Mouse (Mus musculus): ENCODE results near the gene Zbed4.
"Not testable (repeated sequence)": the region's sequence is repeated elsewhere in the genome, so short reads cannot be mapped to it uniquely, and the experiment has no call there.

Zbed4 gene

GRCm38 (mm10) chr15:88738466-88738865 lies 13.0 kb upstream of the Zbed4 start:
- DNase-seq (ENCODE audit: low spot score) = no peak

- no peak for DNase-seq (ENCODE audit: low spot score)
Measured at GRCm38 (mm10) chr15:88741366-88741765, 10.1 kb upstream of the Zbed4 start.

GRCm38 (mm10) chr15:88743371-88743770 lies 8.1 kb upstream of the Zbed4 start:
- DNase-seq (ENCODE audit: low spot score) = not testable (repeated sequence)

- DNase-seq (ENCODE audit: low spot score) = peak; percentile 39
Measured at GRCm38 (mm10) chr15:88745347-88745746, 6.1 kb upstream of the Zbed4 start.

GRCm38 (mm10) chr15:88745926-88746325 lies 5.5 kb upstream of the Zbed4 start:
- peak; percentile 36 for DNase-seq (ENCODE audit: low spot score)

- DNase-seq (ENCODE audit: low spot score) = not testable (repeated sequence)
Measured at GRCm38 (mm10) chr15:88749617-88750016, 1.8 kb upstream of the Zbed4 start.

- no peak for DNase-seq (ENCODE audit: low spot score)
Measured at GRCm38 (mm10) chr15:88750032-88750431, 1.4 kb upstream of the Zbed4 start.

GRCm38 (mm10) chr15:88750677-88751563 lies 540 bp upstream of the Zbed4 start:
- peak; percentile 99 for DNase-seq (ENCODE audit: low spot score)

GRCm38 (mm10) chr15:88752403-88752733 lies 908 bp downstream of the Zbed4 start:
- no peak for DNase-seq (ENCODE audit: low spot score)

GRCm38 (mm10) chr15:88754896-88755295 lies 3.4 kb downstream of the Zbed4 start:
- DNase-seq (ENCODE audit: low spot score) = no peak

GRCm38 (mm10) chr15:88755761-88756160 lies 4.3 kb downstream of the Zbed4 start:
- no peak for DNase-seq (ENCODE audit: low spot score)

- DNase-seq (ENCODE audit: low spot score) = no peak
Measured at GRCm38 (mm10) chr15:88758061-88758460, 6.6 kb downstream of the Zbed4 start.

- DNase-seq (ENCODE audit: low spot score) = no peak
Measured at GRCm38 (mm10) chr15:88761551-88761950, 10.1 kb downstream of the Zbed4 start.

- DNase-seq (ENCODE audit: low spot score) = not testable (repeated sequence)
Measured at GRCm38 (mm10) chr15:88766139-88766538, 14.7 kb downstream of the Zbed4 start.

GRCm38 (mm10) chr15:88768537-88768936 lies 17.1 kb downstream of the Zbed4 start:
- no peak for DNase-seq (ENCODE audit: low spot score)

- not testable (repeated sequence) for DNase-seq (ENCODE audit: low spot score)
Measured at GRCm38 (mm10) chr15:88774630-88775029, 23.2 kb downstream of the Zbed4 start.

- DNase-seq (ENCODE audit: low spot score) = no peak
Measured at GRCm38 (mm10) chr15:88792140-88792850, 40.8 kb downstream of the Zbed4 start.

- not testable (repeated sequence) for DNase-seq (ENCODE audit: low spot score)
Measured at GRCm38 (mm10) chr15:88794729-88795128, 43.3 kb downstream of the Zbed4 start.

- no peak for DNase-seq (ENCODE audit: low spot score)
Measured at GRCm38 (mm10) chr15:88799950-88800371, 48.5 kb downstream of the Zbed4 start.

- DNase-seq (ENCODE audit: low spot score) = no peak
Measured at GRCm38 (mm10) chr15:88800921-88801354, 49.5 kb downstream of the Zbed4 start.

GRCm38 (mm10) chr15:88801903-88802302 lies 50.4 kb downstream of the Zbed4 start:
- no peak for DNase-seq (ENCODE audit: low spot score)

- no peak for DNase-seq (ENCODE audit: low spot score)
Measured at GRCm38 (mm10) chr15:88802348-88802747, 50.9 kb downstream of the Zbed4 start.

- no peak for DNase-seq (ENCODE audit: low spot score)
Measured at GRCm38 (mm10) chr15:88808121-88808520, 56.7 kb downstream of the Zbed4 start.

Measured in adipocyte (in vitro differentiated cells).